Mouse (Mus musculus): ENCODE measurements around the gene Siglecg.

Gene Siglecg

GRCm38 (mm10) chr7:43441071-43441470 lies 33.1 kb downstream of the Siglecg start:
- no peak for DNase-seq (ENCODE audit: low spot score in 2 of 2)

- DNase-seq (ENCODE audit: low spot score in 2 of 2), result no peak
Measured at GRCm38 (mm10) chr7:43442684-43443083, 34.7 kb downstream of the Siglecg start.

- peak; percentile 63 to 76 for DNase-seq (ENCODE audit: low spot score in 2 of 2)
Measured at GRCm38 (mm10) chr7:43443126-43443916, 35.3 kb downstream of the Siglecg start.

- DNase-seq (ENCODE audit: low spot score in 2 of 2), result peak; percentile 79 to 93
Measured at GRCm38 (mm10) chr7:43443917-43444293, 35.9 kb downstream of the Siglecg start, which contains the start of the genes Etfb and Gm45233. Gene Etfb, plus strand, starts transcription at chr7:43444083. Gene Gm45233, plus strand, starts transcription at chr7:43444128.

DNA sequence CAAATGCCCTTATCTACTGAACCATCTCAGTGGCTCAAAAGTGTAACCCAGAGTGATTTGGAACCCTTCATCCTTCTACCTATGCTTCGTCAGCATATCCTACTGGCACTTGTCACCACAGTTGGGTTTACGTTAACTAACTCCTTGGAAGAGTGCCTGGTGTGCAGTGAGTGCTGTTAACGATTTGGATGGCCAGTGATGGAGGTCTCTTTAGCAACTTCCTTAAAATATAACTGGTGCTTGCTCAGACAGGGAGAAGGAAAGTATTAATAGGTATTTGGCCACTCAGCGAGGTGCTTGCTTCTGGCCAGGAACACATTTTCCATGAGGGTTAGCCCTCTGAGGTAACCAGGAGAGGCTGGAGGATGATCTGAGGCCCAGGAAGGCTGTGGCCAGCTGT lies 39.8 kb downstream of the Siglecg start:
- no peak for DNase-seq (ENCODE audit: low spot score in 2 of 2)

DNA sequence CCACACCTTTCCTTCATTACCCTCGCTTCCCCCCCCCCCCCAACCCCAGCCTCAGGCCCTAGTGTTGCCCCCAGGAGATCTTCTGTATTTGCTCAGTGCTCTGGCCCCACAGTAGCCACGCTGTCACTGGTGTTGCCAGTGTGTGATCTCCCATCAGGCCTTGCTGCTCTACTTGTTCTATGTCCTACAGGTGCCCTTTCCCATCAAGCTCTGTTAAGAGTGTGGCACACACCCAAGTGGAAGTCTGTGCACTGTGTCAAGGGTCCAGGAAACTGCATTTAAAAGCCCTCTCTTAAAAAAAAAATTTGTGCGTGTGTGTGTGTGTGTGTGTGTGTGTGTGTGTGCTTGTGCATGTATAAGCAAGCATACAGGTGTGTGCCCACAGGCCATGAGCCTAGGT lies 40.2 kb downstream of the Siglecg start:
- DNase-seq (ENCODE audit: low spot score in 2 of 2), result no peak

GRCm38 (mm10) chr7:43449811-43450210 lies 41.8 kb downstream of the Siglecg start:
- no peak for DNase-seq (ENCODE audit: low spot score in 2 of 2)

- DNase-seq (ENCODE audit: low spot score in 2 of 2), result no peak
Measured at GRCm38 (mm10) chr7:43451726-43452125, 43.7 kb downstream of the Siglecg start.

GRCm38 (mm10) chr7:43452609-43453008 lies 44.6 kb downstream of the Siglecg start:
- DNase-seq (ENCODE audit: low spot score in 2 of 2), result peak; percentile 27 to 76

GRCm38 (mm10) chr7:43453599-43454355 lies 45.8 kb downstream of the Siglecg start:
- DNase-seq (ENCODE audit: low spot score in 2 of 2), result no peak

DNA sequence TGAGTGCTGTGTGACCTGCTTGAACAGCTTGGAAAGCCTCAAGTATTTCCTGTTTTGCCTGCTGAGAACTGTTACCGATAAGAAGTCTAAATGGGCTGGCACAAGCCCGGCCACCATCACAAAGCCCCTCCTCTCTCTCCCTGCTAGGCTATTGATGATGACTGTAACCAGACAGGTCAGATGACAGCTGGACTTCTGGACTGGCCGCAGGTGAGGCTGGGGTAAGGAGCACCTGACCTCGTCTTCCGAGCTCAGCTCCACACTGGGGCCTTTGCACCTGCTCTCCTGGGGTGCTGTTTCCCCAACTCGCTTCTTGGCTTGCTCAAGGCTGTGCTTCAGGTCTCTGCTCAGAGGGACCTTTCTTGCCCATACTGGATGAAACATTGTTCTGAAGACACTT lies 46.4 kb downstream of the Siglecg start:
- no peak for DNase-seq (ENCODE audit: low spot score in 2 of 2)

GRCm38 (mm10) chr7:43462851-43463250 lies 54.8 kb downstream of the Siglecg start, which contains the start of gene Vsig10l:
Gene Vsig10l, plus strand, starts transcription at chr7:43463151.
- DNase-seq (ENCODE audit: low spot score in 2 of 2), result no peak

DNA sequence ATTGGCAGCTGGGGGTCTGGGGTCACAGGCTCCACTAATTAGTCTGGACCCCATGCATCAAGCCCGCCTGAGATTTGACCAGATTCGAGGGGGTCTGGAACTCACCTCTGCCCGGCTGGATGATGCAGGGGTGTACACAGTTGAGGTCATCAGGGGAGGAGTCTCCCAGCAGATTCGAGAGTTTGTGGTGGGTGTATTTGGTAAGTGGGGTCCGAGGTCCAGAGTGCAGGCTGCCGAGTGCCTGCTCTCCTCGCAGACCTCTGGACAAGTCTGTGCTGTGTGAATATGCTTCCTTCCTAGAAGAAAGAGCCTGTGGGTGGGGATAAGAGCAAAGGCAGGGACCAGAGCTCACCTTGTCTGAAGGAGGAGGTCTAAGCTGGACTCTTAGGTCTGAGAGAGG lies 56.0 kb downstream of the Siglecg start:
- DNase-seq (ENCODE audit: low spot score in 2 of 2), result no peak

DNA sequence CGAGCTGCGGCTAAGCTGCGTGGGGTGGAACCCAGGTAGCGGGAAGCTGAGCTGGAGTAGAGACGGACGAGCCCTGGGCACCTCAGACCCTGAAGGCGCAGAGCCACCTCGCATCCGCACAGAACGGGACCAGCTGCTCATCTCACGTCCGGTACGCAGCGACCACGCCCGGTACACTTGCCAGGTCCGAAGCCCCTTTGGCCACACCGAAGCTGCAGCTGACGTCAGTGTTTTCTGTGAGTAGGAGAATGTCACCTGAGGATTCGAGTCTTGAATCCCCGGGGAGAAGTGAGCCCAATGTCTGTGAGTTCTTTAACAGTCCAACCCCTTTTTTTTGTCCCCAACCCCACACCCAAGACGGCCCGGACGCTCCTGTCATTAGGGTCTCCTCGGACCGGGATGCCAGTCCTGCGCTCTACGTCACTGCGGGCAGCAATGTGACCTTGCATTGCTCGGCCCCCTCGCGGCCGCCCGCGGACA lies 56.9 kb downstream of the Siglecg start:
- DNase-seq (ENCODE audit: low spot score in 2 of 2), result peak in 1 of 2 experiments; percentile 31

DNA sequence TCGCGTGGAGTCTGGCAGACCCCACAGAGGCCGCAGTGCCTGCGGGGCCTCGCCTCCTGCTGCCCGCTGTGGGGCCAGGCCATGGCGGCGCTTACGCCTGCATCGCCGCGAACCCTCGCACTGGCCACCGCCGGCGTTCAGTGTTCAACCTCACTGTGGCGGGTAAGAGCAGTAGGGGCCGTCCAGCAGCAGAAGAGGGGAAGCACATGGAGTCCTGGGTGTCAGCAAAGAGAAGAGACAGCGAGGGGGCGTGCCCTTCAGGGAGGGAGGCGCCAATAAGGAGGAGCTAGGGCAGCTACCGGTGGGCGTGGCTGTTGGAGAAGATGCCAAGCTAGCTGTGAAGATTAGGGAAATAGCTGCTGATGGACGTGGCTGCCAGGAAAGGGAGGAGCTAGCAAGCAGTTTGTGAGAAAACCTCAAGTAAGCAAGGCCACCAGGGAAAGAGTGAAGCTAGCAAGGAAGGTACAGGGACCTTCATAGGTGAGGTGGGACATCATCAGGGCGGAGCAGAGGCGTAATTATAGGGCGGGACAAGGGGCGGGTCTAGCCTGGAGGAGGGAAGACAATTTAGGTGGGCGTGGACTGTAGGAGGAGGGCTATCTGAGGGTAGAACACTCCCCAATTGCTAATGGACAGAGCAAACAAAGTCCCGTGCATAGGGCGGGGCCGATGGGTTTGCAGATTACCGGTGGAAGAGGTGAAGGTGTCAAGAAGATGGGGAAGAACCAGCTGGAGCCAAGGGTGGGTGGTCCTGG lies 57.5 kb downstream of the Siglecg start:
- DNase-seq (ENCODE audit: low spot score in 2 of 2), result peak; percentile 76 to 94

DNA sequence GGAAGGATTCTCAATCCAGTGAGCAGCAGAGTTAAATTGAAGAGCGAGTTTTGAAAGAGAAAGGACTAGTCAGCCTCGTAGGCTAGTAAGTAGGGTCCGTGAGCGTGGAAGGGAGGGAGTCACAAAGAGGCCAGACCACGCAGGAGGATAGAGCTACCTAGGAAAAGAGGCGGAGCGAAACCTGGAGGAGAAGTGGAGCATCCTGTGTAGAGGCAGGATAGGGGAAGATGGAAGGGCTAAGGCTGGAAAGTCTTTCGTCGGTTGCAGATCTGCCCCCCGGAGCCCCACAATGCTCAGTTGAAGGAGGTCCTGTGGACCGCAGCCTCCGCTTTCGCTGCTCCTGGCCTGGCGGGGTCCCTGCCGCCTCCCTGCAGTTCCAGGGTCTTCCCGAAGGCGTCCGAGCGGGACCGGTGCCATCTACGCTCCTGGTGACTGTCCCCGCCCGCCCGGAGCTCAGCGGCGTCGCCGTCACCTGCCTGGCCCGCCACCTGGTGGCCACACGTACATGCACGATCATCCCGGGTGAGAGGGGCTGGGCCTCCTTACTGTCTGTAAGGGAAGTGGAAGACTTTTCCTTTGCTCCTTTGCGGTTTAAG lies 58.2 kb downstream of the Siglecg start:
- DNase-seq (ENCODE audit: low spot score in 2 of 2), result peak; percentile 73 to 89
